Mouse (Mus musculus) MEL (cell line): ENCODE measurements around the gene Itga9. TPM values are rescaled to one million over a fixed set of nuclear protein-coding genes. Genes with fewer than 3 reads are reported as not detected.

ENCODE experiments used
- DNase-seq: peaks from one replicate; pipeline ENCODE4 v3.0.0; 2011; ENCODE audit warnings: low read depth, low spot score
- H3K27ac ChIP-seq: 2 replicates; pipeline ENCODE4 v1.5.1; 2012; ENCODE audit warnings: low read depth, mild to moderate bottlenecking, control low read depth, low read length, moderate library complexity; ENCODE audit not compliant: control insufficient read depth
- H3K27me3 ChIP-seq, 2 experiments: fragments of 150-350 bp in 1 of 2; sonication (generic) in 1 of 2; 2 replicates each; pipeline ENCODE4 v1.6.1; 2012; ENCODE audit warnings: low read length in 2 of 2, mild to moderate bottlenecking in 2 of 2, improper control_type of control experiment in 1 of 2, moderate library complexity in 1 of 2; ENCODE audit not compliant: insufficient read depth in 2 of 2, control insufficient read depth in 1 of 2
- H3K36me3 ChIP-seq, 2 experiments: 2 replicates each; pipeline ENCODE4 v1.6.1; 2012 to 2014; ENCODE audit warnings: low read length in 2 of 2, improper control_type of control experiment in 1 of 2, inconsistent platforms in 1 of 2, mild to moderate bottlenecking in 1 of 2; ENCODE audit not compliant: insufficient read depth in 2 of 2, control insufficient read depth in 1 of 2
- H3K4me1 ChIP-seq, 2 experiments: fragments of 150-350 bp in 1 of 2; sonication (generic) in 1 of 2; 2 replicates each; pipeline ENCODE4 v1.6.1; 2012; ENCODE audit warnings: low read length in 2 of 2, improper control_type of control experiment in 1 of 2, mild to moderate bottlenecking in 1 of 2; ENCODE audit not compliant: insufficient read depth in 2 of 2, control insufficient read depth in 1 of 2
- H3K4me3 ChIP-seq, 2 experiments: fragments of 150-350 bp in 1 of 2; sonication (generic) in 1 of 2; 2 replicates each; pipeline ENCODE4 v1.5.1; 2012; ENCODE audit warnings: low read depth in 2 of 2, low read length in 2 of 2, mild to moderate bottlenecking in 2 of 2, moderate library complexity in 2 of 2, control low read depth in 1 of 2, improper control_type of control experiment in 1 of 2; ENCODE audit not compliant: control insufficient read depth in 1 of 2, insufficient read depth in 1 of 2
- H3K79me2 ChIP-seq: 2 replicates; pipeline ENCODE4 v1.6.1; 2012; ENCODE audit warnings: mild to moderate bottlenecking, low read length, moderate library complexity; ENCODE audit not compliant: control insufficient read depth, poor library complexity, insufficient read depth
- H3K9ac ChIP-seq: 2 replicates; pipeline ENCODE4 v1.6.1; 2012; ENCODE audit warnings: low read depth, mild to moderate bottlenecking, control low read depth, low read length, moderate library complexity; ENCODE audit not compliant: control insufficient read depth, poor library complexity, severe bottlenecking
- H3K9me3 ChIP-seq: fragments of 150-350 bp; sonication (generic); replicated peaks from 2 replicates; pipeline ENCODE4 v1.6.1; 2012; ENCODE audit warnings: mild to moderate bottlenecking, low read length, improper control_type of control experiment, moderate library complexity; ENCODE audit not compliant: insufficient read depth
- CHD1 ChIP-seq: IDR thresholded peaks from 2 replicates; pipeline ENCODE4 v1.6.1; 2012; ENCODE audit warnings: low read depth, mild to moderate bottlenecking, inconsistent platforms, low read length, improper control_type of control experiment
- CTCF ChIP-seq, 3 experiments: IDR thresholded peaks in 2 of 3; conservative IDR thresholded peaks in 1 of 3; 2 replicates each; pipeline ENCODE4 v1.5.1; 2011 to 2012; ENCODE audit warnings: low read length in 3 of 3, low read depth in 2 of 3, mild to moderate bottlenecking in 2 of 3, improper control_type of control experiment in 1 of 3, inconsistent platforms in 1 of 3, mixed read lengths in 1 of 3, moderate library complexity in 1 of 3; ENCODE audit not compliant: control insufficient read depth in 1 of 3, insufficient read depth in 1 of 3, poor library complexity in 1 of 3, severe bottlenecking in 1 of 3
- E2F4 ChIP-seq: IDR thresholded peaks from 2 replicates; pipeline ENCODE4 v1.6.1; 2011; ENCODE audit warnings: low read depth, low read length, improper control_type of control experiment, borderline replicate concordance
- GABPA ChIP-seq: IDR thresholded peaks from 2 replicates; pipeline ENCODE4 v1.6.1; 2012; ENCODE audit warnings: low read depth, mild to moderate bottlenecking, inconsistent platforms, low read length, improper control_type of control experiment, moderate library complexity
- GATA1 ChIP-seq: IDR thresholded peaks from 2 replicates; pipeline ENCODE4 v1.6.1; 2011; ENCODE audit warnings: low read depth, low read length, improper control_type of control experiment
- KAT2A ChIP-seq: conservative IDR thresholded peaks from 2 replicates; pipeline ENCODE4 v1.6.1; 2012; ENCODE audit warnings: low read depth, low read length, improper control_type of control experiment, inconsistent platforms
- MEF2A ChIP-seq: IDR thresholded peaks from 2 replicates; pipeline ENCODE4 v1.6.1; 2014; ENCODE audit warnings: low read depth, mild to moderate bottlenecking, inconsistent platforms, low read length, improper control_type of control experiment; ENCODE audit not compliant: poor library complexity, insufficient replicate concordance, severe bottlenecking; ENCODE audit errors: extremely low read depth
- MXI1 ChIP-seq: IDR thresholded peaks from 2 replicates; pipeline ENCODE4 v1.6.1; 2011; ENCODE audit warnings: mild to moderate bottlenecking, low read depth, low read length, improper control_type of control experiment
- MYB ChIP-seq: IDR thresholded peaks from 2 replicates; pipeline ENCODE4 v1.6.1; 2011; ENCODE audit warnings: mild to moderate bottlenecking, low read depth, low read length, improper control_type of control experiment
- MYC ChIP-seq: IDR thresholded peaks from 2 replicates; pipeline ENCODE4 v1.6.1; 2011; ENCODE audit warnings: low read depth, mild to moderate bottlenecking, low read length, improper control_type of control experiment, moderate library complexity
- NELFE ChIP-seq: IDR thresholded peaks from 2 replicates; pipeline ENCODE4 v1.6.1; 2011; ENCODE audit warnings: low read depth, low read length, improper control_type of control experiment
- NRF1 ChIP-seq: IDR thresholded peaks from 2 replicates; pipeline ENCODE4 v1.6.1; 2014; ENCODE audit warnings: low read depth, mild to moderate bottlenecking, inconsistent platforms, low read length, improper control_type of control experiment, moderate library complexity; ENCODE audit not compliant: poor library complexity, insufficient read depth, severe bottlenecking
- POLR2AphosphoS2 ChIP-seq: IDR thresholded peaks from 2 replicates; pipeline ENCODE4 v1.6.1; 2011; ENCODE audit warnings: low read length, improper control_type of control experiment
- RAD21 ChIP-seq: IDR thresholded peaks from 2 replicates; pipeline ENCODE4 v1.6.1; 2011; ENCODE audit warnings: mild to moderate bottlenecking, low read depth, low read length, improper control_type of control experiment
- SIN3A ChIP-seq: IDR thresholded peaks from 2 replicates; pipeline ENCODE4 v1.6.1; 2012; ENCODE audit warnings: low read length, improper control_type of control experiment, inconsistent platforms
- TBP ChIP-seq: IDR thresholded peaks from 2 replicates; pipeline ENCODE4 v1.8.0; 2011; ENCODE audit warnings: low read depth, low read length, improper control_type of control experiment
- UBTF ChIP-seq: IDR thresholded peaks from 2 replicates; pipeline ENCODE4 v1.6.1; 2012; ENCODE audit warnings: low read depth, mild to moderate bottlenecking, inconsistent platforms, low read length, improper control_type of control experiment, moderate library complexity, borderline replicate concordance; ENCODE audit not compliant: insufficient read depth
- ZC3H11A ChIP-seq: IDR thresholded peaks from 2 replicates; pipeline ENCODE4 v1.6.1; 2012; ENCODE audit warnings: low read depth, mild to moderate bottlenecking, inconsistent platforms, low read length, improper control_type of control experiment
- ZKSCAN1 ChIP-seq: IDR thresholded peaks from 2 replicates; pipeline ENCODE4 v1.6.1; 2012; ENCODE audit warnings: low read depth, mild to moderate bottlenecking, inconsistent platforms, low read length, improper control_type of control experiment, moderate library complexity
- ZNF384 ChIP-seq: IDR thresholded peaks from 2 replicates; pipeline ENCODE4 v1.6.1; 2012; ENCODE audit warnings: low read depth, mild to moderate bottlenecking, inconsistent platforms, low read length, improper control_type of control experiment
- polyA plus RNA-seq, 2 experiments: library from polyadenylated mRNA; stranded (reverse) in 1 of 2; unstranded in 1 of 2; fragments of >175 nt in 1 of 2; fragments of >200 nt in 1 of 2; gene quantifications; 2 replicates each; pipeline versions ENCODE4 v1.2.1 to v1.2.4; 2012; ENCODE audit warnings: low replicate concordance in 2 of 2, low read depth in 1 of 2; ENCODE audit not compliant: insufficient read length in 2 of 2, insufficient read depth in 1 of 2, missing spikeins in 1 of 2
- total RNA-seq: library from RNA; depleted of rRNA; stranded (reverse); fragments of 300-350 nt; gene quantifications from 2 replicates; pipeline ENCODE4 v1.2.3, GENCODE M21; 2012

The Itga9 gene
- total and polyA plus RNA-seq, 3 experiments, result 0.19 to 0.21 TPM; not detected in 1

DNA sequence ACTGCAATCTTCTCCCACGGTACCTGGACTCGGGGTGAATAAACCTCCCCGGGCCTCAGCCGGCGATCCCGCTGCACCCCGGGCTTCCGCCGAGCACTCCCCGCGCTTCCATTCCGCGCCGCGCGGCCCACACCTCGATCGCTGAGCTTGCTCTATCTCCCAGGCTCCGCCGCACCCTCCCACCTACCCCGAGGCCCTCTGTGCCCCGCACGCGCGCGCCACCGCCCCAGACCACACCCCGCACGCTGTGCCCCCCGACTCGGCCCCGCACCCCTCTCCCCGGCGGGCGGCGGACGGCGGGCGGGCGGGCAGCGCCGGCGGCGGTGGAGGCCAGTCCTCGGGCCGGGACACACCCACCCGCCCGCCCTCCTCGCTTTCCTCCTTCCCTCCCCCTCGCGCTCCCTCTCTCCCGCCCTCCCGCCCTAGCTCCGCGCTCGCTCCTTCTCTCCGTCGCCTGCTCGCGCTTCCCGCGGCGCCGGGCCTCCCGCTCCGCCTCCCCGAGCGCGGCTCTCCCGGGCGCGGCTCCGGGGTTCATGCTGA lies 319.7 kb downstream of the Itga9 start, which contains the start of gene Ctdspl (continued):
- TF ChIP-seq NELFE (peak; percentile 27; the same call in 1 of the 2 replicates), E2F4 (no peak), UBTF (0 out of 2 replicates have a peak, but pooled peaks have one; percentile 68), CHD1 (no peak), MXI1 (no peak; the same call in 1 of the 2 replicates)

DNA sequence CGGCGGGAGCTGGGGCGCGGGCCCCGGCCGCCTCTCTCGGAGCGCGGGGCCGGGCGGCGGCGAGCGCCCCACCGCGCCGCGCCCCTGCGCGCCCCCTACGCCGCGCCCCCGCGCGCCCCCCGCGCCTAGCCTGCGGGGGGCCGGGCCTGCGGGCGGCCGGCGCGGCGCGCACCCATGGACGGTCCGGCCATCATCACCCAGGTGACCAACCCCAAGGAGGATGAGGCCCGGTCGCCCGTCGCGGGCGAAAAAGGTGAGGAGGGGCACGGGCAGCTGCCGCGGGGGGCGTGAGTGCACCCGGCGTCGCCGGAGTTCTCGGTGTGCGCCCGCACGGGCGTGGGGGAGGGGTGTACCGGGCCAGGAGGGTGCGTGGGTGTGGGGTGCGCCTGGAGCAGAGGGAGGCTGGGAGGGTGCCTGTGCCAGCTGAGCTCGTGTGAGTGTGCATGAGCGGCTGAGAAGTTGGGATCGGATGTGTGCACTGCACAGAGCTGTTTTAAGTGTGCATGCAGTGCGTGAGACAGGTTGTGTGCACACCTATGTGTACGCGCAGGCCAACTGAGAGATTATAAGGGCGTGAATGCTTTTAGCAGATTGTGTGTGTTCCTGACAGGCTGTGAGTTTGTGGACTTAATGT lies 320.3 kb downstream of the Itga9 start:
- Histone ChIP-seq H3K36me3 (peaks cover 0 to 2% of the 10 kb centered on the region in 2 experiments; a peak in 2 of 4 replicates), H3K27me3 (no peaks in the 10 kb centered on the region), H3K79me2 (peaks cover 18% of the 10 kb centered on the region), H3K27ac (no peak overlapping the region; the same call in 1 of the 2 replicates), H3K4me3 (peak overlapping the region; percentile 64 to 71), H3K4me1 (peaks cover 0 to 23% of the 10 kb centered on the region in 2 experiments; a peak in 3 of 4 replicates), H3K9me3 (no peaks in the 10 kb centered on the region), H3K9ac (peak overlapping the region; percentile 81)
- no peak for TF ChIP-seq MYC
- no peak for TF ChIP-seq GABPA
- peak; percentile 37; the same call in 1 of the 2 replicates for TF ChIP-seq SIN3A
- no peak for TF ChIP-seq TBP
- peak; percentile 54; the same call in 1 of the 2 replicates for TF ChIP-seq MXI1
- no peak for TF ChIP-seq UBTF
- no peak for TF ChIP-seq ZNF384
- no peak for TF ChIP-seq GATA1
- no peak for TF ChIP-seq MEF2A
- no peak for TF ChIP-seq ZKSCAN1
- TF ChIP-seq RAD21, result no peak
- peak; percentile 63 for DNase-seq

DNA sequence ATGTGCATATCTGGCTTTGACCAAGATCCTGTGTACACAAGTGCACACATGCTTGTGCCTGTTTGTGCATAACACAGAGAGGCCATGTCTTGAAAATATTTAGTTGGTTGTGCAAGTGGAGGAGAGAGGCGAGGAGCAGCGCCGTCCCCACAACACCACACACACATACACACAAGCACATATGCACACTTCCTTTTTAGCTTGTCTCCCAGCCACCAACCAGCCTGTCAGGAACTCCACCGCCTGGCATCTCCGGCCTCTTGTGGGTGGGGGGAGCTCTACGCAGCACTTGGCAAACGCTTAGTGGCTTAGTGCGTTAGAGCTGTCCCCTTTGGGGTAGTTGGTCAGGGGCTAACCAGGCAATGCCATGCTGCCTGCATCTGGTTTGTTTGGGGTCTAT lies 321.0 kb downstream of the Itga9 start:
- no peaks in the 10 kb centered on the region for H3K27me3 ChIP-seq
- H3K36me3 ChIP-seq, result peaks cover 0 to 2% of the 10 kb centered on the region in 2 experiments; a peak in 1 of 4 replicates
- peaks cover 0 to 18% of the 10 kb centered on the region in 2 experiments; a peak in 3 of 4 replicates for H3K4me1 ChIP-seq
- peaks cover 18% of the 10 kb centered on the region for H3K79me2 ChIP-seq
- H3K9me3 ChIP-seq, result no peaks in the 10 kb centered on the region
- no peak overlapping the region for H3K27ac ChIP-seq
- H3K4me3 ChIP-seq, result peak overlapping the region; percentile 64 to 71
- peak overlapping the region; percentile 80 for H3K9ac ChIP-seq
- no peak for DNase-seq
- TF ChIP-seq CTCF (IDR thresholded peaks at IDR 0.05 in 2 of 3, conservative IDR thresholded peaks at IDR 0.05 in 1 of 3; ENCODE audit: control insufficient read depth in 1 of 3, insufficient read depth in 1 of 3, low read depth in 2 of 3, low read length in 3 of 3, poor library complexity in 1 of 3, severe bottlenecking in 1 of 3), result no peak
- TF ChIP-seq SIN3A, result no peak
- TF ChIP-seq POLR2AphosphoS2, result no peak
- TF ChIP-seq ZC3H11A, result no peak
- TF ChIP-seq GATA1, result no peak
- no peak for TF ChIP-seq E2F4
- TF ChIP-seq NRF1, result no peak
- TF ChIP-seq TBP, result no peak
- TF ChIP-seq KAT2A, result no peak
- TF ChIP-seq CHD1, result no peak
- no peak for TF ChIP-seq NELFE
- TF ChIP-seq MYB, result no peak
- TF ChIP-seq, all 39 proteins: peak for 0
